Mouse (Mus musculus): ENCODE measurements around the gene Best2. TPM values are rescaled to one million over a fixed set of nuclear protein-coding genes. Genes with fewer than 3 reads are reported as not detected.

Gene Best2
- polyA plus RNA-seq, 1 experiment from 2014 or later, result not detected

- DNase-seq (ENCODE audit: low spot score), result no peak
- Histone ChIP-seq H3K9me3 (no peaks in the 10 kb centered on the region), H3K36me3 (peaks cover 22% of the 10 kb centered on the region), H3K27ac (peak overlapping the region; percentile 78), H3K4me3 (peak overlapping the region; percentile 78), H3K4me1 (peaks cover 40% of the 10 kb centered on the region), H3K27me3 (ENCODE audit: insufficient read depth, poor library complexity, severe bottlenecking) (no peaks in the 10 kb centered on the region)
- WGBS, result 20% methylated on average over 3 of the region's 3 CpGs
Observed at GRCm38 (mm10) chr8:84966603-84967002, 47.7 kb downstream of the Best2 start.

GRCm38 (mm10) chr8:84965731-84966291 lies 48.5 kb downstream of the Best2 start:
- peak; percentile 99 for DNase-seq (ENCODE audit: low spot score)
- Histone ChIP-seq H3K4me3 (peak overlapping the region; percentile 78), H3K9me3 (no peaks in the 10 kb centered on the region), H3K36me3 (peaks cover 17% of the 10 kb centered on the region), H3K4me1 (peaks cover 35% of the 10 kb centered on the region), H3K27me3 (ENCODE audit: insufficient read depth, poor library complexity, severe bottlenecking) (no peaks in the 10 kb centered on the region), H3K27ac (peak overlapping the region; percentile 78)
- WGBS, result under 1% methylated on average over 41 of the region's 41 CpGs

GRCm38 (mm10) chr8:84963952-84964351 lies 50.4 kb downstream of the Best2 start:
- H3K9me3 ChIP-seq, result no peaks in the 10 kb centered on the region
- H3K27ac ChIP-seq, result no peak overlapping the region
- H3K4me3 ChIP-seq, result no peak overlapping the region
- peaks cover 29% of the 10 kb centered on the region for H3K4me1 ChIP-seq
- no peak for DNase-seq (ENCODE audit: low spot score)
- 83% methylated on average over 4 of the region's 4 CpGs for WGBS
- peaks cover 25% of the 10 kb centered on the region for H3K36me3 ChIP-seq
- no peaks in the 10 kb centered on the region for H3K27me3 ChIP-seq (ENCODE audit: insufficient read depth, poor library complexity, severe bottlenecking)

GRCm38 (mm10) chr8:84959811-84960210 lies 54.5 kb downstream of the Best2 start:
- Histone ChIP-seq H3K4me1 (peaks cover under 1% of the 10 kb centered on the region), H3K9me3 (no peaks in the 10 kb centered on the region), H3K4me3 (no peak overlapping the region), H3K27me3 (ENCODE audit: insufficient read depth, poor library complexity, severe bottlenecking) (no peaks in the 10 kb centered on the region), H3K36me3 (peaks cover 49% of the 10 kb centered on the region), H3K27ac (no peak overlapping the region)
- 87% methylated on average over 7 of the region's 7 CpGs for WGBS
- DNase-seq (ENCODE audit: low spot score), result no peak

Small RNA genes within 50 kb of the gene (microRNA-seq; reads per million reads assigned to microRNA genes)
- 3.8 reads per million, percentile 10 among the genes with 10 or more reads in this experiment for gene Mir7070

Other genes with a start within 250 kb of the Best2 start
- 0.87 and 2.1 TPM in 2 replicates for gene Nfix, start 214.2 kb downstream of the Best2 start, polyA plus RNA-seq (2016; fragmentation: Nextera tagmentation; extraction: Ambion mirVana)
- gene Dand5, start 191.7 kb downstream of the Best2 start, polyA plus RNA-seq (2016; fragmentation: Nextera tagmentation; extraction: Ambion mirVana), result 5.3 TPM in 2 replicates
- 57.3 and 60.5 TPM in 2 replicates for gene Gadd45gip1, start 183.0 kb downstream of the Best2 start, polyA plus RNA-seq (2016; fragmentation: Nextera tagmentation; extraction: Ambion mirVana)
- 137 and 154 TPM in 2 replicates for gene Rad23a, start 173.9 kb downstream of the Best2 start, polyA plus RNA-seq (2016; fragmentation: Nextera tagmentation; extraction: Ambion mirVana)
- 881 and 1,047 TPM in 2 replicates for gene Calr, start 167.6 kb downstream of the Best2 start, polyA plus RNA-seq (2016; fragmentation: Nextera tagmentation; extraction: Ambion mirVana)
- 80.8 and 108 TPM in 2 replicates for gene Farsa, start 157.5 kb downstream of the Best2 start, polyA plus RNA-seq (2016; fragmentation: Nextera tagmentation; extraction: Ambion mirVana)
- 51.7 and 64.6 TPM in 2 replicates for gene Syce2, start 142.4 kb downstream of the Best2 start, polyA plus RNA-seq (2016; fragmentation: Nextera tagmentation; extraction: Ambion mirVana)
- gene Gcdh, start 120.6 kb downstream of the Best2 start, polyA plus RNA-seq (2016; fragmentation: Nextera tagmentation; extraction: Ambion mirVana), result 43.8 and 45.3 TPM in 2 replicates
- 54.2 and 54.3 TPM in 2 replicates for gene Klf1, start 112.6 kb downstream of the Best2 start, polyA plus RNA-seq (2016; fragmentation: Nextera tagmentation; extraction: Ambion mirVana)
- gene Dnase2a, start 106.0 kb downstream of the Best2 start, polyA plus RNA-seq (2016; fragmentation: Nextera tagmentation; extraction: Ambion mirVana), result 3.2 and 3.8 TPM in 2 replicates
- 0.09 and 0.16 TPM in 2 replicates for gene Mast1, start 77.2 kb downstream of the Best2 start, polyA plus RNA-seq (2016; fragmentation: Nextera tagmentation; extraction: Ambion mirVana)
- 0.21 and 0.34 TPM in 2 replicates for gene Rtbdn, start 67.5 kb downstream of the Best2 start, polyA plus RNA-seq (2016; fragmentation: Nextera tagmentation; extraction: Ambion mirVana)
- not detected in 2 replicates for gene Gm49661, start 45.1 kb downstream of the Best2 start, polyA plus RNA-seq (2016; fragmentation: Nextera tagmentation; extraction: Ambion mirVana)
- gene Prdx2, start 44.9 kb downstream of the Best2 start, polyA plus RNA-seq (2016; fragmentation: Nextera tagmentation; extraction: Ambion mirVana), result 810 and 835 TPM in 2 replicates
- 104 and 119 TPM in 2 replicates for gene Rnaseh2a, start 44.8 kb downstream of the Best2 start, polyA plus RNA-seq (2016; fragmentation: Nextera tagmentation; extraction: Ambion mirVana)
- 9.5 and 11.4 TPM in 2 replicates for gene Junb, start 35.8 kb downstream of the Best2 start, polyA plus RNA-seq (2016; fragmentation: Nextera tagmentation; extraction: Ambion mirVana)
- gene Hook2, start 23.9 kb downstream of the Best2 start, polyA plus RNA-seq (2016; fragmentation: Nextera tagmentation; extraction: Ambion mirVana), result 8.4 and 14.7 TPM in 2 replicates
- 149 and 157 TPM in 2 replicates for gene Asna1, start 10.8 kb upstream of the Best2 start, polyA plus RNA-seq (2016; fragmentation: Nextera tagmentation; extraction: Ambion mirVana)
- gene Trir, start 12.3 kb upstream of the Best2 start, polyA plus RNA-seq (2016; fragmentation: Nextera tagmentation; extraction: Ambion mirVana), result 85.6 and 133 TPM in 2 replicates
- 27.2 and 28.4 TPM in 2 replicates for gene Tnpo2, start 22.4 kb upstream of the Best2 start, polyA plus RNA-seq (2016; fragmentation: Nextera tagmentation; extraction: Ambion mirVana)
- gene Fbxw9, start 45.5 kb upstream of the Best2 start, polyA plus RNA-seq (2016; fragmentation: Nextera tagmentation; extraction: Ambion mirVana), result 20.2 and 21.0 TPM in 2 replicates
- 0.51 and 0.57 TPM in 2 replicates for gene Gm5741, start 53.5 kb upstream of the Best2 start, polyA plus RNA-seq (2016; fragmentation: Nextera tagmentation; extraction: Ambion mirVana)
- 54.0 and 72.3 TPM in 2 replicates for gene Dhps, start 57.2 kb upstream of the Best2 start, polyA plus RNA-seq (2016; fragmentation: Nextera tagmentation; extraction: Ambion mirVana)
- 97.0 and 105 TPM in 2 replicates for gene Wdr83os, start 66.2 kb upstream of the Best2 start, polyA plus RNA-seq (2016; fragmentation: Nextera tagmentation; extraction: Ambion mirVana)
- 41.2 and 47.9 TPM in 2 replicates for gene Wdr83, start 66.8 kb upstream of the Best2 start, polyA plus RNA-seq (2016; fragmentation: Nextera tagmentation; extraction: Ambion mirVana)
- 27.2 and 30.7 TPM in 2 replicates for gene Man2b1, start 68.7 kb upstream of the Best2 start, polyA plus RNA-seq (2016; fragmentation: Nextera tagmentation; extraction: Ambion mirVana)
- gene Zfp791, start 108.6 kb upstream of the Best2 start, polyA plus RNA-seq (2016; fragmentation: Nextera tagmentation; extraction: Ambion mirVana), result 0.84 and 1.00 TPM in 2 replicates
- gene Cks1brt, start 137.4 kb upstream of the Best2 start, polyA plus RNA-seq (2016; fragmentation: Nextera tagmentation; extraction: Ambion mirVana), result not detected in 2 replicates
- not detected in 2 replicates for gene Olfr371, start 211.5 kb upstream of the Best2 start, polyA plus RNA-seq (2016; fragmentation: Nextera tagmentation; extraction: Ambion mirVana)